Mouse (Mus musculus): ENCODE results near the gene Arhgef9. TPM values are rescaled to one million over a fixed set of nuclear protein-coding genes. Genes with fewer than 3 reads are reported as not detected.

Arhgef9 gene
- 14.2 TPM for polyA plus RNA-seq (2014; fragmentation: Illumina TruSeq; extraction: RNeasy Lipid Tissue Mini Kit (QIAGEN cat#74804))

GRCm38 (mm10) chrX:95196104-95196919 is at the start of gene Arhgef9:
TSS of gene Arhgef9 (minus strand) at chrX:95196856.

GRCm38 (mm10) chrX:95026361-95026892 is 170.2 kb downstream of the Arhgef9 start, which contains the start of gene Spin4:
TSS of gene Spin4 (minus strand) at chrX:95026682.

Other genes with a start within 250 kb of the Arhgef9 start
- gene Spin4, start 170.2 kb downstream of the Arhgef9 start, polyA plus RNA-seq (2014; fragmentation: Illumina TruSeq; extraction: RNeasy Lipid Tissue Mini Kit (QIAGEN cat#74804)), result 16.5 TPM
- 18.6 TPM for gene Amer1, start 248.0 kb upstream of the Arhgef9 start, polyA plus RNA-seq (2014; fragmentation: Illumina TruSeq; extraction: RNeasy Lipid Tissue Mini Kit (QIAGEN cat#74804))

All from ovary, adult 10 weeks (tissue).